Mouse (Mus musculus): ENCODE measurements at regions not wholly inside any gene's neighbourhood (a gene's known extent, or its start where the extent isn't known, plus 50 kb on each side); places are given as distances from the start of the nearest gene placed in this dataset.

GRCm38 (mm10) chr7:135942826-135943225 is 226.7 kb upstream of the Mki67 start:
- TF ChIP-seq CTCF (IDR thresholded peaks at IDR 0.05; ENCODE audit: borderline replicate concordance, insufficient read depth, low read length) = no peak
- TF ChIP-seq POLR2A (IDR thresholded peaks at IDR 0.05; ENCODE audit: low read depth, low read length) = no peak

Data from embryonic fibroblast, embryonic 13.5 days (primary cell).